Mouse (Mus musculus) heart, adult 8-10 months (tissue): ENCODE results near the gene Unc50. TPM values are rescaled to one million over a fixed set of nuclear protein-coding genes. Genes with fewer than 3 reads are reported as not detected.
A peak's percentile ranks its signal among the peaks of the same experiment; 100 is the strongest.

Experiments
- DNase-seq: peaks from one replicate; pipeline ENCODE4 v3.0.0; 2022; ENCODE audit warnings: low spot score
- total RNA-seq, 4 experiments: library from RNA; stranded (reverse); gene quantifications; 2 replicates each; pipeline ENCODE4 v1.2.4; 2022

Unc50 gene
- total RNA-seq, 4 experiments from 2014 or later, result 24.8 to 29.3 (median 28.3) TPM

- DNase-seq, result peak; percentile 46
Measured at GRCm38 (mm10) chr1:37448361-37449095, 18.6 kb downstream of the Unc50 start.

- DNase-seq, result no peak
Measured at GRCm38 (mm10) chr1:37451270-37451669, 21.3 kb downstream of the Unc50 start.

GRCm38 (mm10) chr1:37457546-37457945 is 27.6 kb downstream of the Unc50 start:
- DNase-seq, result no peak

- DNase-seq, result no peak
Measured at GRCm38 (mm10) chr1:37464878-37465452, 35.0 kb downstream of the Unc50 start.

GRCm38 (mm10) chr1:37466322-37466995 is 36.5 kb downstream of the Unc50 start:
- DNase-seq, result no peak

- DNase-seq, result no peak
Measured at GRCm38 (mm10) chr1:37467806-37468205, 37.9 kb downstream of the Unc50 start.

- no peak for DNase-seq
Measured at GRCm38 (mm10) chr1:37469007-37469406, 39.1 kb downstream of the Unc50 start.

GRCm38 (mm10) chr1:37471179-37472148 is 41.5 kb downstream of the Unc50 start:
- DNase-seq, result no peak

- no peak for DNase-seq
Measured at GRCm38 (mm10) chr1:37473251-37473650, 43.3 kb downstream of the Unc50 start.

- no peak for DNase-seq
Measured at GRCm38 (mm10) chr1:37474046-37474445, 44.1 kb downstream of the Unc50 start.

GRCm38 (mm10) chr1:37474634-37475190 is 44.8 kb downstream of the Unc50 start:
- DNase-seq, result no peak

GRCm38 (mm10) chr1:37475312-37475711 is 45.4 kb downstream of the Unc50 start:
- DNase-seq, result no peak

GRCm38 (mm10) chr1:37477250-37477649 is 47.3 kb downstream of the Unc50 start:
- DNase-seq, result no peak

GRCm38 (mm10) chr1:37477928-37478327 is 48.0 kb downstream of the Unc50 start:
- DNase-seq, result no peak

- DNase-seq, result no peak
Measured at GRCm38 (mm10) chr1:37478416-37478815, 48.5 kb downstream of the Unc50 start.

- no peak for DNase-seq
Measured at GRCm38 (mm10) chr1:37479074-37479473, 49.1 kb downstream of the Unc50 start.

- no peak for DNase-seq
Measured at GRCm38 (mm10) chr1:37479759-37480158, 49.8 kb downstream of the Unc50 start.

GRCm38 (mm10) chr1:37480731-37481130 is 50.8 kb downstream of the Unc50 start:
- no peak for DNase-seq

GRCm38 (mm10) chr1:37481331-37481730 is 51.4 kb downstream of the Unc50 start:
- DNase-seq, result no peak

- no peak for DNase-seq
Measured at GRCm38 (mm10) chr1:37484612-37485011, 54.7 kb downstream of the Unc50 start.

- no peak for DNase-seq
Measured at GRCm38 (mm10) chr1:37486439-37486838, 56.5 kb downstream of the Unc50 start.
